Mouse (Mus musculus) cerebellum, postnatal 4 days (tissue): Measurements from ENCODE around the gene Lbhd1.
"Not testable (repeated sequence)": the region's sequence is repeated elsewhere in the genome, so short reads cannot be mapped to it uniquely, and the experiment has no call there.

Experiments used
- DNase-seq, 2 experiments: peaks; one replicate each; pipeline ENCODE4 v3.0.0; 2022; ENCODE audit warnings: low spot score in 2 of 2, mixed read lengths in 1 of 2

Gene Lbhd1

GRCm38 (mm10) chr19:8883616-8884015, at the start of gene Lbhd1, which contains the start of gene Gm49403:
TSS of gene Lbhd1 (plus strand) at chr19:8883732.
TSS of gene Gm49403 (plus strand) at chr19:8883930.
- no peak for DNase-seq

DNA sequence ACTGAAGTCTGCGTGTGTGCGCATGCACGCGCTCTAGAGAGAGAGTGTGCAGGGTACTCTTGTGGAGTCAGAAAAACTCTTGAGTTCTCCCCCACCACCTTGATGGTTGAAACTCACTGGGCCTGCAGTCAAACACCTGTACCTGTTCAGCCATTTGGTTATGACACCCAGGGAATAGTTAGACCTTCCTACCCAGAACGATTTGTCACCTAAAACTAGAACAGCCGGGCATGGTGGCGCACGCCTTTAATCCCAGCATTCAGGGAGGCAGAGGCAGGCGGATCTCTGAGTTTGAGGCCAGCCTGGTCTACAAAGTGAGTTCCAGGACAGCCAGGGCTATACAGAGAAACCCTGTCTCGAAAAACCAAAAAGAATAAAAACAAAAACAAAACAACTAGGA, 47.2 kb upstream of the Lbhd1 start:
- not testable (repeated sequence) for DNase-seq

DNA sequence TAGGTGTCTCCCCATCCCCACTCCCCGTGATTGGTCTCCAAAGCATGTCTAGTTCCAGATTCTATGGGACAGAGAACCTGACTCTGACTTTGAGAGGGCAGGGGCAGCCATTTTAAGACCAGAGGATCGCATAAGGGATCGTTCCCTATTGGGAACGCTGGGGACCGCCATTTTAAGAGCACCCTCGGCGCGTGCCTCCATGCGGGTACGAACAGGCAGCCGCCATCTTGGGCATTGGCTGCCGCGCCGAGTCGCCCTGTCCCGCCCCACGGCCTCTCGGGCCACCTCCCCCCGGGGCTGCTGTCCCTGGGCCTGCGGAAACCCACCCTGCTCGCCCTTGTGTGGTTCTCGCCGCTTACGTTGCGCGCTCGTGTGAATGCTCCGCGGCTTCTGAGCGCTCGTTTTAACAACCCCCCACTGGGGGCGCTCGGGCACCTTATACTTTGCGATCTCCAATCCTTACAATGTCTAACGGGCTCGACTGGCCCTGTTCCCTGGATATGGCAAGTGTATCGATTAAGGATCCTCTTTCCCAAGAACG, 46.2 kb upstream of the Lbhd1 start, which contains the start of gene Bscl2:
Bscl2 (plus strand) TSS at position 217 of the 541 bp plus-strand sequence.
- peak; percentile 79 to 84 for DNase-seq

GRCm38 (mm10) chr19:8838041-8838730, 45.3 kb upstream of the Lbhd1 start:
- peak in 1 of 2 experiments; percentile 49 for DNase-seq

DNA sequence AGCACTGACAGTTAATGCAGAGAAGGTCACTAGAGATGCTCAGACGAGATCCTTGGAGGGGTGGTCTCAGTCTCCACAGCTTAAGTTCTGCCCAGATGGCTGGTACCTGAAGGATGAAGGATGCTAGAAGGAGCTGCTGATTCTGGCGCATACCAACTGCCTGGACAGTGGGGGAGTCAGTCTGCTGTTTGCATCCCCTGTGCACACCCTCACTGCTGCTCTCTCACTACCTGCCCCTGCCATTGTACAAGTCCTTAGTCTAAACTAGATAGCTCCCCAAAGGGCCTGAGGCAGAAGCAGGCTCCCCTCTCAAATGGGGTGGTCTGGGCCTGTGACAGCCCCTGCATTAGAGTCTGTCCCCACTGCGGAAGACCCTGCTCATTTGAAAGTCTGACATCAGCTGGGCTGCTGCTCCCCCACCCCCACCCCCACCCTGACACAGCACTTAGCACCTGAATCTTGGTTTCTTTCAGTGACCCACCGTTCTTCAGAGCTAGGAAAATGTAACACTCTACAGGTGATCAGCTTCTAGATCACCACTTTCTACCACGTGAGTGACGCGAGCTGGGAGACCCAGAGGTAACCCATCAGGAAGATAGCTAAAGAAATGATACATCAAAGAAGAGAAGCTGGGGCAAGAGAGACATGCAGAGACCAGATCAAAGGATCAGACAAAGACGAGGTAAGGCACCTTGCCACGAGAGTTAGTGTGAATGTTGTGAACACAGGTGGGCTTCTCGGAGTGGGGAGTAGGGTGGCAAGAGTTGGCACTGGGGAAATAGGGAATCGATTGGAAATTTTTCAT, 44.2 kb upstream of the Lbhd1 start, which contains the start of gene Gng3:
Gng3 (minus strand) TSS at position 92 of the 805 bp plus-strand sequence.
- peak in 1 of 2 experiments; percentile 73 for DNase-seq

DNA sequence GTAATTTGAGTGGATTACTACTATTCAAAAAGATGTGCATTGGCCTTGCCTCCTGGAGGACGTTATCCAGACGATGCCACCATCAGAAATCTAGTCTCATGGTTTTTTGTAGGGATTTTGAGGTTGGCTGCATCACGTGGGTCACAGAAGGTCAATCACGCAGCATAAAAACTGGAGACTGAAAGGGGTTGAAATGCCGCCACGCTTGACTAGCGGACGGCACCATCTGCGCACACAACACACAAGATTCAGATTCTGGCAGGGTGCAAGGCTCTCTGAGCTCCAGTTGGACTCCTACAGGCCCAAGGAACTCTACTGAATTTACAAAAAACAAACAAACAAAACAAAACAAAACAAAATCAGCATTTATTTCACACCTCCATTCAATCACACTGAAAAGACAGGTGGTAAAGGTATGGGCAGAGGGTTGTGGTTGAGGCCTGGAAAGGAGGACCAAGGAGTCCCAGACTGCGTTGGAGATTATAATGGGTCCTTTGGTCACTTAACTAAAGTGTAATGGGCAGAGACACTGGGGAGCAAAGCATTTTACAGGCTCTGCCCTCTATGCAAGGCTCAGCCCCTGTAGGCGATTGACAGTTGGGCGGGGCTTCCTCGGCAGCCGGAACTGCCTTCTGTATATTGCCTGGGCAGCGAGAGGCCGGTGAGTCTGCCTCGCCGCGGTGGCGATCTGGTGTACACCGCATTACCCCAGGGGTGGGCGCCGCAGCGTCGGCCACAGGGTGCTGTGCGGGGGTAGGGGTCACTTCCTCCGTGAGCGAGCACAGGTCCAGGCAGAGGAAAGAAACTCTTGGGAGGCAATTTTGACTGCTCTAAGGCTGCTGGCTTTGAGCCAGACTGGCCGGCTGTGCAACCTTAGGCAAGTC, 43.4 kb upstream of the Lbhd1 start:
- DNase-seq: peak in 1 of 2 experiments; percentile 69

GRCm38 (mm10) chr19:8841012-8841411, 42.5 kb upstream of the Lbhd1 start:
- DNase-seq: no peak

GRCm38 (mm10) chr19:8842961-8843360, 40.6 kb upstream of the Lbhd1 start:
- DNase-seq: no peak

DNA sequence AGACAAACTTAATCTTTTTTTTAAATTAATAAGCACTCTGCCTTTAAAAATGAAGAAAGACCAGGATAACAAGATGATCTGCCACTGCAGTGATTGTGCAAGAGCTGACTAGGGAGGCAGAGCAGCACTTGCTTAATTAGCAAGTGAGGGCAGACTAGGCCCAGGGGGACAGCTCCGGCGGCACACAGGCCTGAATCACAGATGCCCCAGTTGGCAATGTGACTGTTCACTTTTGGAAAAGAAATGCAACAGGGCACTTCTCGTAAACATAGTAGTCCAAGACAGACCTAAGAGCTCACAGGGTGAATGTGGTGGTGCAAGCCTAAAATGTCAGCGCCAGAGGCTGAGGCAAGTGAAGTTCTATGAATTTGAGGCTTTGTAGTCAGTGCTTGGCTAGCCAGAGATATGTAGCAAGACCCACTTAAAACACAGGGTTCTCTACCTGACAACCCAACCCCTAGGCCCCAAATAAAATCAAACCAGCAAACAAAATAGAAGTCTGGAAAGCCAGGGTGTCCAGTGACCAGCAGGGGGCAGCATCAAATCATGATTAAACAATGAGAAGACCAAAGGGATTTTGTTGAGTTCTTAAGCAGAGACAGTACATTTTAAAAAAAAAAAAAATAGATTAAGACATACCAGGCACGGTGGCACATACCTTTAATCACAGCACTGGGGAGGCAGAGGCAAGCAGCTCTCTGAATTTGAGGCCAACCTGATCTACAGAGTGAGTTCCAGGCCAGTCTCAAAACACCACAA, 39.0 kb upstream of the Lbhd1 start:
- peak; percentile 57 to 80 for DNase-seq

DNA sequence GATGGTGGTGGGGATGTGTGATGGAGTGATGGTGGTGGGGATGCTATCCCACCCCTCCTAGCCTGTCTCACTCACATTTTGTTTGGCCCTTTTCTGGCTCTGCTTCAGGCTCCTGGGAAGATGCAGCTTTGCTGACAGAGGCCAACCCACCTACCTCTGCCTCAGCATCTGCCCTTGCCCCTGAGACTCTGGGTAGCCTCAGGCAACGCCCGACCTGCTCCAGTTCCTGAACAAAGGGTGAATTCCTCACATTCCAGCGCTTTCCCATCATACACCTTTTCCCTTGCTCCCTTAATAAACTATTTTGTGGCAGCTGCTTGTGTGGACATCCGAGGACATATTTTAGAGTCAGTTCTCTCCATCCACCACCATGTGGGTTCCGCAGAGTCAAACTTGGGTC, 35.2 kb upstream of the Lbhd1 start:
- DNase-seq: no peak

- DNase-seq: no peak
These were observed 33.1 kb upstream of the Lbhd1 start, which contains the start of gene Lrrn4cl for GRCm38 (mm10) chr19:8850402-8850901. TSS of gene Lrrn4cl (plus strand) at chr19:8850768.

GRCm38 (mm10) chr19:8851639-8852038, 31.9 kb upstream of the Lbhd1 start:
- no peak for DNase-seq

GRCm38 (mm10) chr19:8852236-8852928, 31.1 kb upstream of the Lbhd1 start:
- DNase-seq: no peak

- no peak for DNase-seq
These were observed 30.4 kb upstream of the Lbhd1 start for GRCm38 (mm10) chr19:8853117-8853516.

DNA sequence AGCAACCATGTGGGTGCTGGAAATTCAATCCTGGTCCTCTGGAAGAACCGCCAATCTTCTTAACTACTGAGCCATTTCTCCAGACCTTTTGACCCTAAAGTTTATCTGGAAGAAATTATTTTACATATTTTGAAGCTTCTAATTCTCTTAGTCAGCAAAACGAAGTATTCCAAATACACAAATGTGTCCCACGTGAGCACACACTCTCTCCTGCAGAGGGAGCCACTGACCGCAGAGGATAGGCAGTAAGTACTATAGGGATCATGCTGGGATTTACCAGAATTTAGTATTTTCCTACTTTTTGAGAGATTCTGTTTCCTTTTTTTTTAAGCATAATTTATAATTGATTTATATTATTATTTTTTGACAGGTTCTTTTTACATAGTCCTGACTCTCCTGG, 25.8 kb upstream of the Lbhd1 start:
- DNase-seq: no peak

DNA sequence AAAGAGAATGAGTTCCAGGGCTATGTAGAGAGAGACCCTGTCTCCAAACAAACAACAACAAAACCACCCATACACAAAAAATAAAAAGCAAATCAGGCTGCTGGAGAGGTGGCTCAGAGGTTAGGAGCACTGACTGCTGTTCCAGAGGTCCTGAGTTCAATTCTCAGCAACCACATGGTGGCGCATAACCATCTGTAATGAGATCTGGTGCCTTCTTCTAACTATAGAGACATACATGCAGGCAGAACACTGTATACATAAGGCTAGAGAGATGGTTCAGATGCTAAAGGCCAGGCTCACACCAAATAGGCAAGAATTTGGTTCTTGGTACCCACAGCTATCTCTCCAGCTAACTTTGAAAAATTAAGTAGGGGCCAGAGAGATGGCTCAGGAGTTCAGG, 24.5 kb upstream of the Lbhd1 start:
- DNase-seq: no peak

- DNase-seq: no peak
These were observed 19.3 kb upstream of the Lbhd1 start for GRCm38 (mm10) chr19:8864265-8864664.

- not testable (repeated sequence) for DNase-seq
These were observed 13.2 kb upstream of the Lbhd1 start for GRCm38 (mm10) chr19:8870381-8870780.

- DNase-seq: no peak
These were observed 12.7 kb upstream of the Lbhd1 start for GRCm38 (mm10) chr19:8870838-8871237.
